Mouse (Mus musculus): ENCODE measurements around the gene Ppp1ca.

Ppp1ca gene

DNA sequence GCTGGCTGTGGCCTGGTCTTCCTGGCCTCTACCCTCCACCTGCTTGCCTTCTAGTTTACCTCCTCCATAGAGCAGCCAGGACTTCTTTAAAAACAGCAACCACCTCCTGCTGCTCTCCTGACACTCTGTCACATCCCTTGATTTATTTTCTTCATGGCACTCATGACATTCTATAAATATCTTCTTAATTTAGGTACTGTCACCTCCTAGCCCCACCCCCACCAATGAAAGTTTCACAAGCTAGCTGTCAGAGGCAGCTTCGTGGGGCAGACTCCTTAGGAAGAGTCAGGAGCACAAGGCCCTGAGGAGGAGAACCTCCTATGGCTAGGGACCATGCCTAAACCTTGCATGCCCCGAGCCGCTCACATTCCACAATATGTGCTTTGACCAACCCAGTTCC, 4.6 kb upstream of the Ppp1ca start:
- no peak for DNase-seq

DNA sequence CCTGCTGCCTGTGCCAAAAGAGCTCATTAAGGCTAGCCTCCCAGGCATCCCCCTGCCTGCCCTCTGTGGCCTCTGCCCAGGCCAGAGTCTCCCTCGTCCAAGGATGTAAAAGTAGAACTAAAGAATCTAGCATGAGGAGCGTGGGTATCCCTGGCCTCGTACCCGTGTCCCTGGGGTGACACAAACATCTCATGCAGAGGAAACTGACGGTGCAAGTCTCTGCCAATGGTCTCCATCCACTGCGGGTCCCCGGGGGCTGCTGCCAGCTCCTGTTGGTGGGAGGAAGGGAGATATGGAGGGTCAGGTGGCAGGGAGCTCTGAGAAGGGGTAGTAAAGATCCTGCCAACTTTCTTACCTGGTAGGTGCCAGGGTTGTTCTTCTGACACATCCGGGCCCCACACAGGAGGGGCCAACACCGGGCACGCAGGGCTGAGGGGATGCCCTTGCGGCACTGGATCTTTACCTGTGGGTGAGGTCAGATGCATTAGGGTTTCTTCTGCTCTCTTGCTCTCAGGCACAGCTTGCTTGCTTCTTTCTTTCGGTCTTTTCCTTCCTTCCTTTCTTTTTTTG, 2.7 kb upstream of the Ppp1ca start:
- DNase-seq = no peak

DNA sequence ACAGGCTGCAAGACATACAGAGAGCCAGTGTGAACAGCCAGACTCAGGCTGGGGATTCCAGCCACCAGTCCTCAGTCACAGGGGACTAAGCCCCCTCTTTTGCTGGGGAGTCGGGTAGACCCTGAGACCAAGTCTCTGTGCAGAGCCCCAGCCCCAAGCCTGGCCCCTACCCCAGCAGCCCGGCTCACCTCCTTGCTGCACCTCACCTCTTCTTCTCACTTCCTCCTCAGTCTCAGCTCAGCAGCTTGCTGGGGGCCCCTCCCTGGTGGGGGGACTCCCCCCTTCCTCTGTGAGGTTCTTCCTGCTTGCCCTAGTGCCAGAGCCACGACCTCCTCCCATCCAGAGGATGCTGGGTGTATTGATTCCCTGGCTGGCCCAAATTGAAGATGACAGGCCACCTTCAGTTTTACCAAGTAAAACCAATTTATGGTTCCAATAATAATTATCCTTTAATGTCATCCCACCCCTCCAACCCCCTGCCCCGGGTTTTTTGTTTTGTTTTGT, 982 bp upstream of the Ppp1ca start, which contains the start of gene Tbc1d10c:
Gene Tbc1d10c (minus strand): TSS at position 454 of the 504 bp plus-strand sequence.
- peak in 1 of 2 experiments; percentile 60 for DNase-seq

DNA sequence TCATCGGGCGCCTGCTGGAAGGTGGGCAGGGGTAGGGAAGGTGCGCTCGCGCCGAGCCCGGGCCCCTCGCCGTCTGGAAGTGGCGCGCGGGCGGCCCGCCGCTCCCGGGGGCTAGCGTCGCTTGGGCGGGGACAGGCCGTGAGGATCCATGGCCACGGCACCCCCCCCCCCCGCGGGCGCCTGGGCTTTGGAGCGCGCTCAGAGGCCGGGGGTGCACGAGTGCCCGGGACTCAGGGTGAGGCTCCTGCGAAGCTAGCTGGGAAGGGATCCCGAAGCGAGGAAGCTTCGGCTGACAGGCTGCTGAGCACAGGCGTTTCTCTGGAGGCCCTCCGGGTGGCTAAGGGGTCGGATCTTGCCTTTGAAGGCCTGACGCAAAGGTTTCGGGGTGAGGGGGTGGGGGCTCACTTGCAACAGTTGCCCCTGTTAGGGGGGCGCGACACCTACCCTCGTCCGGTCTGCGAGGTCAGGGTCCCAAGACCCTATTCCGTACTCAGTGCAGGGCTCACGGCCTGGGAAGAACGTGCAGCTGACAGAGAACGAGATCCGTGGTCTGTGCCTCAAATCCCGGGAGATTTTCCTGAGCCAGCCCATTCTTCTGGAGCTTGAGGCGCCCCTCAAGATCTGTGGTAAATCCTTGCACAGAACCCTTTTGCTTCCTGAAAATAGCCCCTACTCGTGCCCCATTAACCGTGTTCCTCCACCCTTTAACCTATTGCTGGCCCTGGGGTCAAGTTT, 553 bp downstream of the Ppp1ca start:
- no peak for DNase-seq

DNA sequence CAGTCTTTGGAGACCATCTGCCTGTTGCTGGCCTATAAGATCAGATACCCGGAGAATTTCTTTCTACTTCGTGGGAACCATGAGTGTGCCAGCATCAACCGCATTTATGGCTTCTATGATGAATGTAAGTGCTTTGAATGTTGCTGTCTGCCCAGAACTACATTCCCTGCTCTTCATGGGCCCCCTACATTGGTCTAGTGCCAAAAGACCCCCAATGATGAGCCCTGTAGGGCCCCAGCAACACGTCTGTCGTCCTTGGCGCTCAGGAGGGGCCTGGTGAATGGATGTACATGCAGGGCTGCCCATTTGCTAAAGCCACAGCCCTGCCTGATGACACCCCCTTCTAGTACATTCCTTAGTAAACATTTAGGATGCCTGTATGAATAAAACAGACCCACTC, 1.3 kb downstream of the Ppp1ca start:
- DNase-seq = peak in 1 of 2 experiments; percentile 8

DNA sequence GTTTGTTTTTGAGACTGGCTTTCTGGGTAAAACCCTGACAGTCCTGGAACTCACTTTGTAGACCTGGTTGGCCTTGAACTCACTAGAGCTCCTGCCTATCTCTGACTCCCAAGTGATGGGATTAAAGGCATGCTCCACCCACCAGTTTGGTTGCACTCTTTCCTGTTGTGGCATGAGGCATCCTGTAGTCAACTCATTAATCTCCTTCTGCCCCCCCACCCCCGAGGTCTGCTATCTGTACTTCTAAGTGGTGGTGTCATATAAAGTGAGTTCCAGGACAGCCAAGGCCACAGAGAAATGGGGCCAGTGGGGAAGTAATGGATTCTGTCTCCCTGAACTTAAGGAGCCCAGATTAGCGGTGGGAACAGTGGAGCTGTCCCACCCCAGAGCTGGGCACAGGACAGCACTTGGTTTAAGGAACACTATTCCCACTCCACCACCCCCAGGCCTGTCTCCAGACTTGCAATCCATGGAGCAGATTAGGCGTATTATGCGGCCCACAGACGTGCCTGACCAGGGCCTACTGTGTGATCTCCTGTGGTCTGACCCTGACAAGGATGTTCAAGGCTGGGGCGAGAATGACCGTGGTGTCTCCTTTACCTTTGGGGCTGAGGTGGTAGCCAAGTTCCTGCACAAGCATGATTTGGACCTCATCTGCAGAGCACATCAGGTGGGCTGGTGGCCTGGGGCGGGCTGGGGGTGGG, 2.3 kb downstream of the Ppp1ca start:
- DNase-seq = no peak

DNA sequence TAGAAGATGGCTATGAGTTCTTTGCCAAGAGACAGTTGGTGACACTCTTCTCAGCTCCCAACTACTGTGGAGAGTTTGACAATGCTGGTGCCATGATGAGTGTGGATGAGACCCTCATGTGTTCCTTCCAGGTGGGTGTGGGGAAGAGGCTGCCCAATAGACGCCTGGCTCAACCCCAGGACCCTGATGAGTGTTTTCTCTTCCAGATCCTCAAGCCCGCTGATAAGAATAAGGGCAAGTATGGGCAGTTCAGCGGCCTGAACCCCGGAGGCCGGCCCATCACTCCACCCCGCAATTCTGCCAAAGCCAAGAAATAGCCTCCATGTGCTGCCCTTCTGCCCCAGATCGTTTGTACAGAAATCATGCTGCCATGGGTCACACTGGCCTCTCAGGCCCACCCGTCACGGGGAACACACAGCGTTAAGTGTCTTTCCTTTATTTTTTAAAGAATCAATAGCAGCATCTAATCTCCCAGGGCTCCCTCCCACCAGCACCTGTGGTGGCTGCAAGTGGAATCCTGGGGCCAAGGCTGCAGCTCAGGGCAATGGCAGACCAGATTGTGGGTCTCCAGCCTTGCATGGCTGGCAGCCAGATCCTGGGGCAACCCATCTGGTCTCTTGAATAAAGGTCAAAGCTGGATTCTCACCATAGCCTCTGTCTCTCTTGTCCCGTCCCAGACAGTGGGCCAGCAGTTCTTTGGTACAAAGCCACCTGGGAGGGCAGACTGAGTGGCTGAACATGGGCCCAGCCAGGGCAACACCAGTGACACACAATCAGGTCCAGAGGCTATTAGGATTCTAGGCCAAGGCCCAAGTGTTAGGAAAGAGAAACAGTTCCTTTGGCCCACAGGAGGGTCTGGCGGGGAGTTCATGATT, 3.1 kb downstream of the Ppp1ca start:
- DNase-seq = peak in 1 of 2 experiments; percentile 15

DNA sequence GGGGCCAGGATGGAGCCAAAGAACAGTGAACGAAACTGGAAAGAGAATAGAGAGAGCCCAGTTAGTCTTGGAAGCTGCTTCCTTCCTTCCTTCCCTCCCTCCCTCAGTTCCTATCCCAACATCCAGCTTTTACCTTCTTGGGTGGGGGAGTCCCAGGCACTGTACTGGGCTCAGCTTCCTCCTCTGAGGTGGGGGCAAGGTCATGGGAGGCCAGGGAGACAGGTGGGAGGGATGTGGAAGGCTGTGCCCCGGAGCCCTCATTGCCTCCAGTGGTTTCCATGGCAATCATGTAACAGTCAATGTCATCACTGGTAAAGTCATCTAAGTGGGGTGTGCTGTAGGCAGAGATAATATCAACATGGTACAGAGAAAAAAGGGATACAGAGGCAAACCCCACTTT, 4.2 kb downstream of the Ppp1ca start:
- peak in 1 of 2 experiments; percentile 9 for DNase-seq

DNA sequence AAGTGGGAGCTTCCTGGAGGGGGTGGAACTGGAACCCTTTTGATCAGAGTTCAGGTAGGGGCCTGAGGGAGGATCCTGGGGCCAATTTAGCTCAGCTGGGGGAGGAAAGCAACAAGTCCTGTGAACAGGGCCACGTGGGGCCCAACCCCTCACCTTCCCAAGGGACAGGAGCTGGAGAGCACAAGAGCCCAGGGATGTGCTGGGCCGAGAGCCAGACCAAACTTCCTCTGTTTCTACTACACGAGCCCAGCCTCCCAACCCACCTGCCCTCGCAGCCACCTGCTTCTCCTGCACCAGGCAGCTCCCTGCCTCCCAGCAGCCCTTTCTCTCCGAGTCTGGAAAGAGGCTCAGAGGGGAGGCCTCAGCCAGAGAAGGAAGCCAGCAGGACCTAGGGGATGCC, 4.7 kb downstream of the Ppp1ca start:
- peak; percentile 43 to 54 for DNase-seq

DNA sequence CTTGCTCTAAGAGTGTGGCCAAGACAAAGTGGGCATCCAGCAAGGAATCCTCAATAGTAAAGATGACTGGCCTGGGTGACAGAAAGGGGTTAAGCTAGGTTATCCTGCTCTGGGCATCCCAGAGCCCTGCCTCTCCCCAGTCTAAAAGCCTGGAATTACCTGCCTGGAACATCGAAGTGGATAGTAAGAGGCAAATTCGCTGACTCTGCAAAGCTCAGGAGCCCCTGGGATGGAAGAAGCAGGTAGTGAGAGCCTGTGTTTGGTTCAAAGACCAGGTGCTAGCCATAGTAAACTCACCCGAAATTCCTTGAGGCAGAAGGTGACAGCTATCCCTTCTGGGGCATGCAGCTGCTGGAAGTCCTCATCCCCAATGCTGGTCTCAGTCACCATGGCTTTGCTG, 5.3 kb downstream of the Ppp1ca start:
- no peak for DNase-seq

DNA sequence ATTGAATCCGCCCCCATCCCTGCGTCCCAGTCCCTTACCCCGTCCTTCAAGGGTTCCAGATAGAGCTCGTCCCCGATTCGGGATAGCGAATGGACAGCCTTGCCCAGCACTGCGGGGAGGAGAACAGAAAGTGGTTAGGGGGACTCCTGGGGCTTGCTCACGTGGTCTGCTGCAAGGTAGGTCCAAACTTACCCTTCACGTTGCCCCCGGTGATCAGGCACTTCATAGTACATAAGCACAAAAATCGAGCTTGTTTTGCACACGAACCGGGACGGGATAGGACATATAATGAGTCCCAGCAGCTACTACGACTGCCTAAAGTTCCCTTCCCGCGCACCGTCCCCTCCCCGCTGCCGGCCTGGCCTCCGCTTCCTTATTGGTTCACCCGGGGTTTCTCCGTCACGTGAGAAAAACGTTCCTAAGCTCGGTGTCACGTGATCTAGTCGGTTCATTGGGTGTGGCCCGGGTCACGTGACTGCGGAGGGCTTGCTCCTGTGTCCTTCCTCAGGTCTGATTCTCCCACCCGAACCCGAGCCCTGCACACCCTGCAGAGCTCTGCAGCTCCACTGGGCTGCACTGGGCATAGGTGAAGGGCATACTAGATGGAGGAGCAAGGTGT, 9.5 kb downstream of the Ppp1ca start, which contains the start of gene Rad9a:
Gene Rad9a (minus strand): TSS at position 372 of the 619 bp plus-strand sequence.
- DNase-seq = peak; percentile 97 to 98

DNA sequence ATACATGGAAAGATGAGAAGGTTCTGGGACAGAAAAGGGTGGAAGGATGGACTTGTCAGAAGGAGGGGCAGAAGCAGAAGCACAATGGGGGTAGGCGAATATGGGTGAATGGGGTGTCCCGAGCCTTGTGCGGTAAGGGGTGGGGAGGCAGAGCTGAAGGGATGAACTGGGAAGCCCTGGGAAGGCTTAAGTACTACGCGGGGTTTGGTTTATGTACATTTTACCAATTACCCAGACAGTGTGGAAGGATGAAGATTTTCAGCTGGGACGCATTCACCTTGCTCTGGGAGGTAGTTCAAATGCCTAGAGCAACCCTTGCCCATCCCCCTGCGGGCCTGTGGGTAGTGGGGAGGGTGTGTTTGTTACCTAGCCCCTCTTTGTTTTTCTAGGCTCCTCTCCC, 10.3 kb downstream of the Ppp1ca start:
- no peak for DNase-seq

DNA sequence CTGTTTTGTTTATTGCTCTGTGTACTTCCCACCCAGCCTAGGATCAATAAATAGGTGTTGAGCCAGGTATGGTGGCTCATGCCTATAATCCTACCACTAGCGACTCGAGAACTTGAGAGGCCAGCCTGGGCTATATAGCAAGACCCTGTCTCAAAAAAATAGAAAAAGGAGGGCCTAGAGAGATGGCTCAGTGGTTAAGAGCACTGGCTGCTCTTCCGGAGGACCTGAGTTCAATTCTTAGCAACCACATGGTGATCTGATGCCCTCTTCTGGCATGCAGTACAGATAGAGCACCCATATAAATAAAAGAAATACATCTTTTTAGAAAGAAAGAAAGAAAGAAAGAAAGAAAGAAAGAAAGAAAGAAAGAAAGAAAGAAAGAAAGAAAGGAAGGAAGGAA, 11.3 kb downstream of the Ppp1ca start:
- no peak for DNase-seq

DNA sequence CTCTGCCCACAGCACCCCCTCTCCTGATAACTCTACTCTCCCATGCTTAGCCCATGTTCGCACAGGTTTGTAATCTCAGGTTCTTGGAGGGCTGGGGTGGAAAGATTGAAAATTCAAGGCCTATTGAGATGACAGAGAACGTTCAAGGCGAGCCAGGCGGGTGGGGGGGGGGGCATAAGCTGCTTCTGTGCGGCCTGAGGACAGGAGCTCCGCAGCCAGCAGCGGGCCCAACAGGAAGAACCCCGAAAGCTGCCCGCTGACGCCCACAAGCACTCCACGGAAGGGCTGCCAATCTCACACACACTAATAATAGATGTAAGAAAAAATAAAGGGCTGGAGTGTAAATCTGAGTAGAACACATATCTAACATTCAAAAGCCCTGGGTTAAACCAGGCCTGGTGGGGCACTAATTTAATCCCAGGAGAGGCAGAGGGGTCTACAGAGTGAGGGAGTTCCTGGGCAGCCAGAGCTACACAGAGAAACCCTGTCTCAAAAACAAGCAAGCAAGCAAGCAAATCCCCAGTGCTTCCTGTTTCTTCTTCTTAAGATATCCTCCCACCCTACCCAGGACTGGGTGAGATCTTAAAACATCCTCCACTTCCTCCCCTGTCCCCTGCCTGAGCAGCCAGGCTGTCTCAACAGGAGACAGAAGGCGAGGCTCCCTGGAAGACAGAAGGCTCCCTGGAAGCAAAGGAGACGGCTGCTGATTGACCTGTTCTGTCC, 11.9 kb downstream of the Ppp1ca start:
- peak in 1 of 2 experiments; percentile 9 for DNase-seq

DNA sequence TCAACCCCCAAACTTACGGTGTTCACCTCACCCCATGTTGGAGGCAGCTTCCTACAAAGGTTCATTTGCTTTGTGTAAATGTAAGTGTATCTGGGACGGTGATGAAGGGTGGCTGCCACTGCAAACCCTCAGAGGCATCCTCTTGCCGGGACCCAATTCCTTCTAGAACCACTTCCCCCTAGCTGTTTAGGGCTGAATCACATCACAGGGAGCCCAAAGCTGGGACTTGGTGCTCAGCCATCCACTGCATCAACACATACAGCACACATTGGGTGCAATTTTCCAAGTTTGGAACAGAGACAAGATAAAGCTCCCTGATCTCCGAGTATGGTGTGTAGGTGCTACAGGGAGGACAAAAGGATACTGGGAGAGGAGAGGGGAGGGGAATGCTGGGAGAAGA, 13.0 kb downstream of the Ppp1ca start:
- peak in 1 of 2 experiments; percentile 10 for DNase-seq

DNA sequence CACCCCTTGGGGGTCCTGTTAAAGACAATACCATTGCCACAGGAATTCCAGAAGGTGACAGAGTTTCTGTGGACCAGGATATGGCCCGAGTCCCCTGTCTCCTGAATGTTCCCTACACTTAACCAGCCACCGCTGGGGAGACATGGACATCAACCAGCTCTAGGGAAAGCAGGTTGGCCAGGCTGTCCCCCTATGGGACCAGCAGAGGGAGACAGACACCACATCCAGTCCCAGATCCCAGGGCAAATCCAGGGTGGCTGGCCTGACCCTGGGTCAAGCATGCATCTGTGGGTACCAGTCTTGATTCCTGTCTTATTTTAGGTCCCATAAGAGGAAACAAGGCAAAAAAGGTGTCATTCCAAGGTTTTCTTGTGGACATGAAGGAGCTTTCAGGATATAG, 15.1 kb downstream of the Ppp1ca start:
- DNase-seq = peak; percentile 80 to 87

DNA sequence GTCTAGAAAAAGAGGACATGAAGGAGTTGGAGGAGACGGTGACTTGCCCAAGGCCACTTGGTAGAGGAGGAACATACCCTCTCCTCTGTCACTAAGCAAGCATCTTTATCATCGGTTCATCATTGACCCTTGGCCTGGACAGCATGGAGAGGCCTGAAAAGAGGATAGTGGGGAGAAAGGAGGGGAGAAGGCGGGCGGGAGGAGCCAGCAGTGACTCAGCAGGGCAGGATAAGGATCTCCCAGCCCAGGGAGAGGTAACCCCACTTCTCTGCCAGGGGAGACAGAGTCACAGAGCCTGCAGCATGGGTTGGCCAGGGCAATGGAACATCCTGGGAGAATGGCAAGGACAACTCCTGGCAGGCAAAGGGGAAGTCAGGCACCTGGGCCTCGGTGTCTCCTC, 16.7 kb downstream of the Ppp1ca start:
- no peak for DNase-seq

DNA sequence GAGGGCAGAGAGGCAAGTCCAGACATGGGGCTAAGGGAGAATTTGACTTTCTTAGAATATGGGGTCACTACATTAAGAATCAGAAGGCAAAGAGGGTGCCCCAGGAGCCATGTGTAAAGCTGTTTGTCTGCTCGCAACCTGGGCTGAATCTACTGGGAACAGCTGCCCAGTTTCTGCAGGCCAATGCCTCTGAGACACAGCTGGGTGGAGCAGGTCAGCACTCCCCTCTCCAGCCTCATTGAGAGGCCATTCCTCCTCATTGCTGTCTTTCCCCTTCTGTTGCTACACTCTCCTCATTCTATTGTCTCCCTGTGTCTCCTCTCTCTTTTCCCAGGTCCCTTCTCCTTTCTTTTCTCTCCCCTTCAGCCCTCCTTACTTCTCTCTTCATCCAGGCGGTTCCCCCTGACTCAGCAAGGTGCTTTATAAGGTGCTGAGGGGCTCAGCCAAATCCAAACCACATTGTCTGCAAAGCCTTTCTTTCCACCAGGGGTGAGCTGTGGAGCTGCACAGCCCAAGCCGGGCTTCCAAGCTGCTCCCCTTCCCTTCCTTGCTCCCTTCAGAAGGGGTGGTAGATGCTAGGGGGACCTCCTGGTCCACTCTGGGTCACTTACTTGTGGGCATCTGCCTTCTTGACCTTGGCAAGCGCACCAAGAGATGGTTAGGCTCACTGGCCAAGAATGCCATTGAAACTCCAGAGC, 20.2 kb downstream of the Ppp1ca start:
- peak in 1 of 2 experiments; percentile 12 for DNase-seq

DNA sequence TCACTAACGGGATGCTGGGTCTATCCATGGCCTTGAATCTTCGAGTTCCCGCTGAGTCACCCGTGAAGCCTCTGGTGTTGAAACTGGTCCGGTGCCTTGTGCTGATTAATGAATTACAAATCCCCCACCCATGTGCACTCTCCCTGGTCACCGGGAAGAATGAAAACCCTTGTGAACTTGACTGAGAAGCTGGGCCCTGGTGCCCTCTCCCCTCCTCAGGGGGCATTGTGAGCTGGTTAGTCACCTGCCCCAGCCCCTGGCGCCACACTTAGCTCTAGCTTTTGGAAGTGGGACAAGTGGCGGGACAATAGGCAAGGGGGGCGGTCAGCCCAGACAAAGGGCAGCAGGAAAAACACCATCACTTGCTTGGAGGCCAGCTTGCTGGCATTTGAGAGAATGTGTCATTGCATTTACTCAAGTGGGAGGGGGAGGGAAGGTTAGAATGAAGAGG, 21.7 kb downstream of the Ppp1ca start:
- peak; percentile 55 to 74 for DNase-seq

DNA sequence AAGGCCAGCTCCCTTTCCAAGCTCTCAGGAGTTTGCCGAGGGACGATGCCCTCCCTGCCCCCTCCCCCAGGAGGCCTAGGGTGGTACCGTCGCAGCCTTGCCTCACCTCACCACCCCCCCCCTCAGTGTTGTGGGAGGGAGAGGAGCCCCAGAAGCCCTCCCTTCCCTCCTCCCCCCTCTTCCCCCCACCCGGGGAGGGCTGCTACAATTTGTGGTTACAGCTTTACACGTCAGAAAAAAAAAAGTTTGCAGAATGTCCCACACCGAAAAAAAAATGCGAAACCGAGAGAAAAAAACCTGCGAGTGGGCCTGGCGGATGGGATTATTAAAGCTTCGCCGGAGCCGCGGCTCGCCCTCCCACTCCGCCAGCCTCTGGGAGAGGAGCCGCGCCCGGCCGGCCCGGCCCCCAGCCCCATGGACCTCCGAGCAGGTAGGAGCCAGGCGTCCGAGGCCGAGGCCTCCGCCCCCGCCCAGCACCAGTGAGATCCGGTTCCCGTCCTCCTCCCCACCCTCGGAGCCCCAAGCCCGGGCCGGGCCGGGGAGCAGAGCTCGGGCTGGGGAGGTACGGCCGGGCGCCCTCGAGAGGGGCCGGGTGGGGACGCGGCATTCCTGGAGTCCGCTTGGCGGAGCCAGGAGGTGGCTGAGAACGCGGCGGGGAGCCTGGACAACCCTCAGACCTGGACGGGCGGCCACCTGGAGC, 22.4 kb downstream of the Ppp1ca start, which contains the start of the genes Clcf1 and AC109138.7:
Gene Clcf1 (plus strand): TSS at position 168 of the 700 bp plus-strand sequence.
Gene AC109138.7 (plus strand): TSS at position 287 of the 700 bp plus-strand sequence.
- DNase-seq = peak; percentile 73 to 84

Measured in kidney, postnatal 4 days (tissue).